Mouse (Mus musculus) midbrain, embryonic 16.5 days (tissue): ENCODE results near the gene Tmprss2. TPM values are rescaled to one million over a fixed set of nuclear protein-coding genes. Genes with fewer than 3 reads are reported as not detected.

ENCODE experiments used
- ATAC-seq: fragments of 200-750 bp; cut with Nextera tagmentation; 2 replicates; pipeline ENCODE4 v1.8.0; 2017; ENCODE audit warnings: moderate TSS enrichment
- H3K27ac ChIP-seq: fragments of 300-500 bp; sonication (generic); 2 replicates; pipeline ENCODE4 v1.5.1; 2014; ENCODE audit warnings: mild to moderate bottlenecking, low read length, mixed read lengths
- H3K27me3 ChIP-seq: fragments of 300-500 bp; sonication (generic); 2 replicates; pipeline ENCODE4 v1.6.1; 2014; ENCODE audit warnings: low read depth, low read length, mixed read lengths; ENCODE audit not compliant: control insufficient read depth, insufficient read depth
- H3K36me3 ChIP-seq: fragments of 300-500 bp; sonication (generic); 2 replicates; pipeline ENCODE4 v1.6.1; 2014; ENCODE audit warnings: mild to moderate bottlenecking, low read length, moderate library complexity, mixed read lengths; ENCODE audit not compliant: control insufficient read depth, insufficient read depth
- H3K4me1 ChIP-seq: fragments of 300-500 bp; sonication (generic); 2 replicates; pipeline ENCODE4 v1.6.1; 2014; ENCODE audit warnings: mild to moderate bottlenecking, low read length, mixed read lengths; ENCODE audit not compliant: control insufficient read depth, insufficient read depth
- H3K4me2 ChIP-seq: fragments of 300-500 bp; sonication (generic); 2 replicates; pipeline ENCODE4 v1.6.1; 2014; ENCODE audit warnings: mild to moderate bottlenecking, low read length, mixed read lengths
- H3K4me3 ChIP-seq: fragments of 300-500 bp; sonication (generic); 2 replicates; pipeline ENCODE4 v1.5.1; 2014; ENCODE audit warnings: low read depth, mild to moderate bottlenecking, low read length, moderate library complexity, mixed read lengths
- H3K9ac ChIP-seq: fragments of 300-500 bp; sonication (generic); 2 replicates; pipeline ENCODE4 v1.6.1; 2014; ENCODE audit warnings: low read depth, low read length, mixed read lengths
- H3K9me3 ChIP-seq: fragments of 300-500 bp; sonication (generic); replicated peaks from 2 replicates; pipeline ENCODE4 v1.6.1; 2014; ENCODE audit warnings: mild to moderate bottlenecking, low read length, mixed read lengths; ENCODE audit not compliant: control insufficient read depth, poor library complexity, severe bottlenecking
- WGBS: fragments of 180-500 bp; shearing (Covaris S2); extraction: QIAGEN DNeasy Blood & Tissue Kit; methylation state at CpG from one replicate; pipeline ENCODE4 v1.1.7; 2014; 5-methylcytosine and 5-hydroxymethylcytosine counted together
- polyA plus RNA-seq: library from polyadenylated mRNA; unstranded; fragments of >200 nt; fragmentation: Nextera tagmentation; extraction: Ambion mirVana; gene quantifications from 2 replicates; pipeline ENCODE4 v1.2.1, GENCODE M21; 2015

Gene Tmprss2
- polyA plus RNA-seq, 1 experiment from 2014 or later: 0.08 TPM

DNA sequence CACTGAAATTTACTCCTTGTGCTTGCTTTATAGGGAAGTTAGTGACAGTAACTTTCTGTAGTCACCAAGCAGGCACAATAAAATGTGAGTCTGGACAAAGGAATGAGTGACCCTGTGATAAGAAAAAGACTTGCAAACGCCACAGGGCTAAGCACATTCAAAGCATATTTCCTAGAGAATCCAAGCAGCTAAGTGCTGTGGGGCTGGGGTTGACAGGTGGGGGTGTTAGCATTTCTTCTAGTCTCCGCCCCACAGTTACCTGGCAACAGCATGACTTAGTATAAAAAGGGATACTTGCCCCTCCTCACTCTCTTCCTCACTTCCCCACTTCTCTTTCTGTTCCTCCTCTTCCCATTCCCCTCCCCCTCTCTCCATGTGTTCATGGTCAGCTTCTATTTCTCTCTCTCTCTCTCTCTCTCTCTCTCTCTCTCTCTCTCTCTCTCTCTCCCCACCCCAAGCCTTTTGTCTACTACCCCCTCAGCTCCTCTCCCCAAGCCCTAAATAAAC is 11.4 kb upstream of the Tmprss2 start:
- Histone ChIP-seq H3K9me3 (no peaks in the 10 kb centered on the region), H3K4me2 (no peak overlapping the region), H3K27ac (no peak overlapping the region), H3K36me3 (no peaks in the 10 kb centered on the region), H3K4me3 (no peak overlapping the region), H3K9ac (no peak overlapping the region), H3K27me3 (no peaks in the 10 kb centered on the region), H3K4me1 (no peaks in the 10 kb centered on the region)
- no peak for ATAC-seq
- 61% methylated on average over 2 of the region's 2 CpGs for WGBS

DNA sequence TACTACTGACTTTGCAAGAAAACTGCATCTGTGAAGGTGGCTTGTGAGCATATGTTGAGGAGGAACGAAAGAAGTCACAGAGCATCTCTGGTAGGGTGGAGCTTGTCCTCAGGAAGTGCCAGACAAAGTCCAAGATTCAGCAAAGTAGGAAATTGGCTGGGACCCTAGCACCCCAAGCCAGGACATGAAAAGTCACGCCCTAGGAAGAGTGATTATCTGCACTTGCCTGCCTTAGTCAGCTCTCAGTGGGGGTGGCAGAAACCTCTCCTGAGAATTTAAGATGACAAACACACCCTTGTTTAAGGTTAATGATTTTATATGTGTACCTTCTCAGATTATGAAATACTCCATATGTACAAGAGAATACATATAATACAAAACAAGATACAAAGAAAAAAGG is 7.3 kb upstream of the Tmprss2 start:
- no peak overlapping the region for H3K9ac ChIP-seq
- H3K4me1 ChIP-seq: no peaks in the 10 kb centered on the region
- no peaks in the 10 kb centered on the region for H3K36me3 ChIP-seq
- H3K4me2 ChIP-seq: no peak overlapping the region
- no peaks in the 10 kb centered on the region for H3K27me3 ChIP-seq
- H3K9me3 ChIP-seq: no peaks in the 10 kb centered on the region
- no peak overlapping the region for H3K4me3 ChIP-seq
- WGBS: 83% methylated on average over 2 of the region's 2 CpGs
- no peak overlapping the region for H3K27ac ChIP-seq
- ATAC-seq: no peak

DNA sequence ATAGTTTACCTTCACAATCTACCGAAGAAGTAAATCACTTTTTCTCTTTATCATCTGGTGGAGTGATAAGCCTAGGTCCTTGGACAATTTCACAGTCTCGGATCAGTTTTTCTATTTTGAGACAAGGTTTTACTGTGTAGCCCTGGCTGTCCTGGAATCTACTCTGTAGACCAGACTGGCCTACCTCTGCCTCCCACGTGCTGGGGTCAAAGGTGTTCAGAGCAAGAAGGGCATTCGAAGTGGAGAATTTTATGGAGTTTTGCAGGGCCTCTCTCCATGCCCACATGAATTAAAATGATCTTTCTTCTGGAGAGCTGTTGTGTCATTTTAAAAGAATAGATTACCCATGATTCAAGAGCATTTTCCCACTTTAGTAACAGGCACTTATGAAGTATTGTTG is 1.0 kb upstream of the Tmprss2 start:
- peaks cover 42% of the 10 kb centered on the region for H3K27me3 ChIP-seq
- no peaks in the 10 kb centered on the region for H3K9me3 ChIP-seq
- H3K27ac ChIP-seq: no peak overlapping the region
- ATAC-seq: no peak
- peaks cover 11% of the 10 kb centered on the region for H3K4me1 ChIP-seq
- 70% methylated on average over 4 of the region's 4 CpGs for WGBS
- H3K9ac ChIP-seq: no peak overlapping the region
- no peak overlapping the region for H3K4me3 ChIP-seq
- H3K4me2 ChIP-seq: no peak overlapping the region
- no peaks in the 10 kb centered on the region for H3K36me3 ChIP-seq

DNA sequence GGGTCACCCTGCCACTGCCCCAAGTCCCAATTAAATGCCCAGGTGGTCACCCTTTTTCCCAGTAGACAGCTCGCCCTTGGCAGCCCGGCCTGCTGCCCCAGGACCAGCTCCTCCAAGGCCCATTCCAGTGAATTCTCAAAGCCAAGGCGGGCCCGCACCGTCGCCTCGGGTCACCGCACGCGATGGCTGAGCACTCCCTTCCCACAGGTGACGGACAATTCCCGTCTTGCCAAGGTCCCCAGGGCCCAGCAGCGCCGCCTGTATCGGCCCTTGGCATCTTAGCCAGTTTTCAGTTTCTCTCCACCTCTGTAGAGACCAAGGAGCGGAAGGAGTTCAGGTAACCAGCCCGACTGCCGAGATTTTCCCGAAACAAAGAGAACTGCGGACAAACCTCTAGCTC is 749 bp downstream of the Tmprss2 start:
- ATAC-seq: no peak
- Histone ChIP-seq H3K4me2 (peak overlapping the region; percentile 73), H3K36me3 (no peaks in the 10 kb centered on the region), H3K27ac (no peak overlapping the region), H3K4me3 (peak overlapping the region; percentile 40), H3K9ac (peak overlapping the region; percentile 55), H3K27me3 (peaks cover 42% of the 10 kb centered on the region), H3K9me3 (no peaks in the 10 kb centered on the region), H3K4me1 (peaks cover 11% of the 10 kb centered on the region)
- WGBS: 5% methylated on average over 20 of the region's 20 CpGs

DNA sequence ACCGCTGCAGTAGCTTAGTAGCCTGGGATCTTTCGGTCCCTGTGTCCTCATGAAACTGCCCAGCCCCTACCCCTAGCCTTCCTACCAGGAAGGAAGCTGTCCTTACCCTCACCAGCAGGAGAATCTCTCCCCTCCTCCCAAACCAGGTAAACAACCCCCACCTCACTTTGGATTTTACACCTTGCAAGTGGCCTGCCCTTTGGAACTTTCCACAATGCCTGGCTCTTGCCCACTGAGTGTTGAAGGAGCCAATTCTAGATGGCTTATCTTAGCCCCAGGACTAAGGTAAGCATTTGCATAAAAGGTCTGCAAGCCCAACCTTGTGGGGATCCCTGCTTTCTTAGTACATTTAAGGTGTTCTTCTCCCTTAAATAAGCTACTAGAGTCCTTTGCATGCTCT is 1.3 kb downstream of the Tmprss2 start:
- Histone ChIP-seq H3K4me2 (no peak overlapping the region), H3K36me3 (no peaks in the 10 kb centered on the region), H3K27ac (no peak overlapping the region), H3K27me3 (peaks cover 42% of the 10 kb centered on the region), H3K4me1 (peaks cover 11% of the 10 kb centered on the region), H3K4me3 (no peak overlapping the region), H3K9me3 (no peaks in the 10 kb centered on the region), H3K9ac (no peak overlapping the region)
- WGBS: 93% methylated on average over 2 of the region's 2 CpGs
- ATAC-seq: no peak

- 92% methylated on average over 1 of the region's 1 CpGs for WGBS
- no peak overlapping the region for H3K27ac ChIP-seq
- no peak overlapping the region for H3K9ac ChIP-seq
- no peak overlapping the region for H3K4me2 ChIP-seq
- H3K36me3 ChIP-seq: no peaks in the 10 kb centered on the region
- no peak overlapping the region for H3K4me3 ChIP-seq
- H3K9me3 ChIP-seq: no peaks in the 10 kb centered on the region
- H3K4me1 ChIP-seq: peaks cover 11% of the 10 kb centered on the region
- H3K27me3 ChIP-seq: peaks cover 40% of the 10 kb centered on the region
- no peak for ATAC-seq
Measured at GRCm38 (mm10) chr16:97607956-97608355, 3.0 kb downstream of the Tmprss2 start.

GRCm38 (mm10) chr16:97606829-97607228 is 4.2 kb downstream of the Tmprss2 start:
- 70% methylated on average over 2 of the region's 2 CpGs for WGBS
- Histone ChIP-seq H3K4me3 (no peak overlapping the region), H3K9me3 (no peaks in the 10 kb centered on the region), H3K36me3 (no peaks in the 10 kb centered on the region), H3K4me1 (peaks cover 11% of the 10 kb centered on the region), H3K27ac (no peak overlapping the region), H3K9ac (no peak overlapping the region), H3K4me2 (no peak overlapping the region), H3K27me3 (peaks cover 35% of the 10 kb centered on the region)
- ATAC-seq: no peak

DNA sequence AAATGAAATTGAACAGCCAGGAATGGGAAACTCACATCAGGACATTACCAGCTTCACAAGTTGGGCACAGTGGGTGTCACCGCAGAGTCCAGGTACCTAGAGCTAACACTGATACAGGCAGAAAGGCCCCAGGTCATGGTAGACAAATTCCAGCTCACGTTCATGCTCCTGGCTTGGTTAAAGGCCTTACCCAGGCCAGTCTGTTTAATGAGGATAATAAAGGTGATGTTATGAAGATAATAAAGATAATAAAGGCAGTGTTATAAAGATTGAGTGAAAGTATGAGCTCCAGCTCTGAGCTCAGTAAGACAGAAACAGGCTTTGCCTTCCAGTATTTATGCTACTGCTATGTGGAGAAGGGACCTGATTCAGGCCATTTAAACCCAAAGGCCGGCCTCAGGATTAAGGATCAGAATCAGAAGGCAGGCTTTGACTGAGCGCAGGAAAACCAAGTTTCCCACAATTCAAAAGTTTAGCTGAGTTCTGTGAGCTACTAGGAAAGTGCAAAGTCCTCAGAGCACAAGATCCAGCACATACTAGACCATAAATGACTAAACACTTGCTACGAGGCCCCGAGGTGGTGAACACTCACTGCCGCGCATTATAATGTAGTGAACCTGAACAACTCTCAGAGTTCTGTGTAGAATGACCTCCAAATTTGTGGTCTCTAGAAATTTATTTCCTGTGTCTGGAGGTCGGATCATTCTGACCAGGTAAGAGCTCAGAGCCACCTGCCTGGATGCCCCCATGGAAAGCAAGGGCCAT is 4.9 kb downstream of the Tmprss2 start:
- Histone ChIP-seq H3K9ac (no peak overlapping the region), H3K4me1 (peaks cover 10% of the 10 kb centered on the region), H3K36me3 (no peaks in the 10 kb centered on the region), H3K4me3 (no peak overlapping the region), H3K27me3 (peaks cover 31% of the 10 kb centered on the region), H3K9me3 (no peaks in the 10 kb centered on the region), H3K27ac (no peak overlapping the region), H3K4me2 (no peak overlapping the region)
- ATAC-seq: no peak
- 91% methylated on average over 9 of the region's 9 CpGs for WGBS

- H3K4me3 ChIP-seq: no peak overlapping the region
- 50% methylated on average over 1 of the region's 1 CpGs for WGBS
- H3K36me3 ChIP-seq: no peaks in the 10 kb centered on the region
- no peaks in the 10 kb centered on the region for H3K4me1 ChIP-seq
- ATAC-seq: no peak
- no peak overlapping the region for H3K9ac ChIP-seq
- H3K27me3 ChIP-seq: no peaks in the 10 kb centered on the region
- H3K27ac ChIP-seq: no peak overlapping the region
- H3K4me2 ChIP-seq: no peak overlapping the region
- no peaks in the 10 kb centered on the region for H3K9me3 ChIP-seq
Measured at GRCm38 (mm10) chr16:97602256-97602655, 8.7 kb downstream of the Tmprss2 start.
